Mouse (Mus musculus) left cerebral cortex, postnatal 14 days (tissue): ENCODE results near the gene Cyp4f17. TPM values are rescaled to one million over a fixed set of nuclear protein-coding genes. Genes with fewer than 3 reads are reported as not detected.
"Not testable (repeated sequence)": the region's sequence is repeated elsewhere in the genome, so short reads cannot be mapped to it uniquely, and the experiment has no call there.

ENCODE experiments used
- DNase-seq, 2 experiments: peaks; one replicate each; pipeline ENCODE4 v3.0.0; 2021 to 2022; ENCODE audit warnings: low spot score in 2 of 2, mixed read lengths in 1 of 2
- intact Hi-C: fragments of 180-260 bp; cut with DNase I; formaldehyde crosslinking; loops from one replicate; pipeline ENCODE4 v1.15.1; 2025
- long read RNA-seq, 2 experiments: library from polyadenylated mRNA; stranded (forward); transcript quantifications; one replicate each; pipeline ENCODE4 v2.0.0; 2021
- total RNA-seq, 2 experiments: library from RNA; stranded (reverse); gene quantifications; 2 replicates each; pipeline ENCODE4 v1.2.3; 2021

Cyp4f17 gene
- total RNA-seq, result 1 to 10 TPM; 3.7 to 3.8 TPM
- long read RNA-seq, experiment 1, partial matches to known transcripts, result 1 of 4 reads
- long read RNA-seq, experiment 1, other reads (novel, unspliced or antisense), result 2 of 4 reads
- long read RNA-seq, experiment 2, partial matches to known transcripts, result 0 of 3 reads
- long read RNA-seq, experiment 2, other reads (novel, unspliced or antisense), result 0 of 3 reads

DNA sequence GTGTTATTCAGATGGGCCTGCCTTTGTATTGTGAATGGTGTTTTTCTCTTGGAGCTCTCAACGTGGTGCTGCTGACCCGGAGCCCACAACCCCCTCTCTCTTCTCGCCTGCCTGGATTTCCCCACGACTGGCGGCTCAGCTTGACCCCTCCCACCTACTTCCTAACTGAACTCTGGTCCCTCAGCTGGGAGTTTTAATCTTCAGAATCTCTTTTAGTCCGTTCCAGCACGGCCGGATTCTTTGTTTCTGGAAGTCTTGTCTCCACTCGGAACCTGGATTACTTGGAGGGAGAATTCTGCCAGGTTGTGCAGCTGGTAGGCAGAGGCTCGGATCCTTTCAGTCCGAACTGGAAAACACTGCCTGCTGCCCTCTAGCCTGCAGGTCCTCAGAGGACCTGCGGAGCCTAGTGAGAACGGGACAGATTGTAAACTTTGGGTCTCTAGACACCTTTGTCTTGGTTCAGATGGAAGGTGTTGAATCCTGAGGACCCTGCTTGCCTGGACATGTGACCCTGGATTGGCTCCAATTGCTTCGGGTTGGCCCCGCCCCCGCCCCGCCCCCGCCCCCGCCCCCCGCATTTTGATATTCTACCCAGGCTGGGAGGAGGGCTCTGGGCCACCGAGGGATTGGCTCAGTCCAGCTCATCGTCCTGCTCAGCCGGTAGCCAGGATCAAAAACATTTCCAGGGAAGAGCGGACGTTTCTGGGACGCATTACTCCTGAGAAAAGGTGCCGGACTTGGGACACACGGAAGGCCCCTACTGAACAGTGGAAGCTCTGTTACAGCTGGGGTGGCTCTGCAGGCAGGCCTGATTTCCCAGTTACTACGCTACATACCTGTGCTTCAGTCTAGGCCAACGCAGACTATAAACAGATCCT, at the start of gene Cyp4f17:
Gene Cyp4f17 (plus strand): TSS at position 200 of the 878 bp plus-strand sequence.
- intact Hi-C loops, result no loop called here
- DNase-seq, result no peak

GRCm38 (mm10) chr17:32468494-32468893, 37.4 kb upstream of the Cyp4f17 start:
- DNase-seq, result no peak
- intact Hi-C loops, result no loop called here

DNA sequence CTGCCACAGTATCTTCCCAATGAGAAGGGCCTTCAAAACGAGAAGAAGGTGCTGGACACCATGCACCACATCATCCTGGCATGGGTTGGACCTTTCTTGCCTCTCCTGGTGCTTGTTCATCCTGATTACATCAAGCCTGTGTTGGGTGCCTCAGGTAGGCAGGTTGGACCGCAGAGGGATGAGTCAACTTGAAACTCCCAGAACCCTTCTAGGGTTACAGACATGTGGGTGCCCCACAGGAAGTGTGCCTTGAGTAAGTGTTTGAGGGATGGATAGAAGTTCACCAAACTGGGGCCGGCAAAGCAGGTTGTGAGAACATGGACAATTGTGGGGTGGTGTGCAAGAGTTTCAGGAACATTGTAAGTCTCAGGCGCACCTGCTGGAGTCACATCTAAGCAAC, 35.1 kb upstream of the Cyp4f17 start:
- intact Hi-C loops, result no loop called here
- DNase-seq, result no peak

DNA sequence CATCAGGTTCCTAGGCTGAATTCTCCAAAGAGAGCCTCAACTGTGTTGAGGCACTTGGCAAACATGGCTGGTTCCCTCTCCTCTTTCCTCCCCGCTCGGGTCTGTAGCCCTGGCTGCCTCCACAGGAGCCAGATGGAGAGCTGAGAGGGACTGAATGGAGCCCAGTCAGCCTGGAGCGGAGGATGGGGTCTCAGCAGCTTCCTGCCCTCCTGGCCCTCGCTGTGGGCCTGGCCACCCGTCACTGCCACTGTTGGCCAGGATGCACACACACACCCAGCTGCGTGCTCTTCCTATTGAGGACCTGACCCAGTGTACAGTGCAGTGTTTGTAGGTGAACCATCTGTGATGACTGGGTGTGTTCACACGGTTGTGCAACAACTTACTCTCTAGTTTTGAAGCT, 33.7 kb upstream of the Cyp4f17 start:
- DNase-seq, result no peak
- intact Hi-C loops, result no loop called here

DNA sequence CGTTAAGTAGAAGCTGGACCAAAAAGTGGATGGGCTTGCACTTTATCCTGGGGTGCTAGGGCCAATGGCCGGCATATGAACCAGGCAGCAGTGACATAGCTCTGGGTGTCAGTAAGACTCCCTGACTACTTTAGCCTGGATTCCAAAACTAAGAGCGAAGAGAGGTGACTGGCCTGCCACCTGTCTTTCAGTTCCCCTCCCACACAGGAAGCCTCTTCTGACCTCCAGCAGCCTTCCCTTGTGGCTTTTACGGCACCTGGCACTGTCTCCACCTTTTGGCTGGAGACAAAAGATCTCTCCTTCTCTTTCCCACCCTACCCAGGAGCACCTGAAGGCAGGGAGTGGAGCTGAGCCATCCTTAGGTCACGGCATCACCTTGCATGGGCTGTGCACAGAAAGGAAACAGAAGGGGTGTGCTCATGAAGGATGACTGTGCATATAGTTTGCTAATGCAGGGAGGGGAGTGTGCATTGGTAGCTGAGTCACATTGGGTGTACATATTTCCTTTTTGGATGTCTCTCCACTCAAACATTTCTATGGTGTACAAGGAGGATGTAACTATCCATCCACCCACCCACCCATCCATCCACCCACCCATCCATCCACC, 30.8 kb upstream of the Cyp4f17 start:
- intact Hi-C loops, result no loop called here

GRCm38 (mm10) chr17:32477204-32477603, 28.6 kb upstream of the Cyp4f17 start:
- intact Hi-C loops, result no loop called here
- DNase-seq, result no peak

More for the DNA sequence above, 30.8 kb upstream of the Cyp4f17 start:
- DNase-seq, result no peak

DNA sequence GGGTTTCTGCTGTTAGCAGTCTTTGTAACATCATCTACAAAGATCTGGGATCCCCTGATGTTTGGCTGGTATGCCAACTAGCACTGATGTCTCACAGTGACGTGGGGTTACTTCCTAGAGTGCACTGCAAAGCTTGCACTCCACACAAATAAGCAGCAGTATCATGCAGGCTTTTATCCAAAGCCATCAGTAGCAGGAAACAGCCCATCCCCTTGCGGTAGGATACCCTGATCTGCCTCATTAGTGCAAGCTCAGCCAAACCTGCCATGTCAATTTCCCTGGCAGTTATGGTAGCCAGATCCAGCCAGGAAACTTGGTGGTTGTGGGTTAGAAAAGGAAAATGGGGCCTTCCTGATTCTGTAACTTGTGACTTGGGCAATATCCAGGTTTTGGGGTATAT, 27.1 kb upstream of the Cyp4f17 start:
- intact Hi-C loops, result no loop called here
- DNase-seq, result no peak

- intact Hi-C loops, result no loop called here
- DNase-seq, result peak in 1 of 2 experiments; percentile 42
These were observed 26.0 kb upstream of the Cyp4f17 start for GRCm38 (mm10) chr17:32479554-32480506.

- intact Hi-C loops, result no loop called here
- no peak for DNase-seq
These were observed 24.1 kb upstream of the Cyp4f17 start for GRCm38 (mm10) chr17:32481766-32482165.

GRCm38 (mm10) chr17:32483200-32483599, 22.6 kb upstream of the Cyp4f17 start:
- DNase-seq, result peak; percentile 54 to 60
- intact Hi-C loops, result no loop called here

- DNase-seq, result no peak
- intact Hi-C loops, result loop anchor here (5.0 kb wide), 1 partner anchor 105 kb away; the partner anchor contains the start of gene Wiz
These were observed 13.4 kb upstream of the Cyp4f17 start for GRCm38 (mm10) chr17:32492349-32492980.

- intact Hi-C loops, result loop anchor here (1.0 to 5.0 kb wide), 2 partner anchors 107 to 146 kb away; partner anchors contain the start of gene Wiz
- DNase-seq, result peak; percentile 83 to 84
These were observed 11.2 kb upstream of the Cyp4f17 start for GRCm38 (mm10) chr17:32494601-32495000.

DNA sequence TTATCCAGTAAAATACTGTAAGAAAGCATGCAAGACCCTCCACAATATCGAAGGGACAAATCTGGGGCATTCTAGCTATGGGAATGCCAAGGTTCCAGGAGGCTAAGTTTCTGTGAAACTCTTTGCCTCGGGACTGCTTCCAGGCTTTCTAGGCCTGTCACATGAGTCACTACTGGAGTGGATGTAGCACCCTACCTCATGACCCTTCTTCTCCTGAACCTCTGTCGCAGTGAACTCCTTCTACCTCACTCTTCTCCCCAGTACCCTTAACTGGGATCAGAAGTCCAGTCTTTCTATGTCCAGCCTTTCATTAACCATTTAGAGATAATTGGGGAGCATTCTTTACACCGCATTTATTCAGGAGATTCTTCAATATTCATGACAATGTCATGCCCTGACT, 5.3 kb upstream of the Cyp4f17 start:
- DNase-seq, intact Hi-C loops: not testable (repeated sequence)

DNA sequence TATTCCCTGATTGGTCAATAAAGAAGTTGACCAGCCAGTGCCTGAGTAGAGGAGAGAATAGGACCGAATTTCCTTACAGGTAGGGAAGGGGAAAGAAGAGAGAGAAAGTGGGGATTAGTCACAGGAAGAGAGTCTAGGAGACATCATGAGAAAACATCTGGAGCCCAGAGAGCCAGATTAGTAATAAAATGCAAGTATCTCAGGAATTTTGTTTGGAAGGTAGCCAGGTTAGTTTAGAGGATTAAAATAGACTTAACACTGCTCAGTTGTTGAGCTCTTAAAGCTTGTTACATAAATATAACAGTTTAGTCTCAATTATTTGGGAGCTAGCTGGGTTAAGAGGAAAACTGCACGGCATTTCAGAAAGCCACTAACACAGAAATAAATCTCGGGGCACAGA, 4.8 kb upstream of the Cyp4f17 start:
- no peak for DNase-seq
- intact Hi-C loops, result no loop called here

DNA sequence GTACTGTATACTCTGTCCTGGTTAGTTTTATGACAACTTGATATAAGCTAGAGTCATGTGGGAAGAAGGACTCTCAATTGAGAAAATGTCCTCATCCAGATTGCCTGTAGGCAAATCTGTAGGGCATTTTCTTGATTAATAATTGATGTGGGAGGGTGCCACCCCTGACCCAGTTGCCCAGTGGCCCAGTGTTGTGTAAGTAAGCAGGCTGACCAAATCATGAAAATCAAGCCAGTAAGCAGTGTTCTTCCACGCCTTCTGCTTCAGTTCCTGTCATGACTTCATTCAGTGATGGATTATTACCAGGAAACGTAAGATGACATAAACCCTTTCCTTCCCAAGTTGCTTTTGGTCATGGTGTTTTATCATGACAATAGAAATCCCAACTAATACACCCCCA, 2.7 kb upstream of the Cyp4f17 start:
- intact Hi-C loops, result no loop called here

GRCm38 (mm10) chr17:32506729-32507245, 937 bp downstream of the Cyp4f17 start:
- intact Hi-C loops, result no loop called here
- no peak for DNase-seq

More for the DNA sequence above, 2.7 kb upstream of the Cyp4f17 start:
- no peak for DNase-seq

DNA sequence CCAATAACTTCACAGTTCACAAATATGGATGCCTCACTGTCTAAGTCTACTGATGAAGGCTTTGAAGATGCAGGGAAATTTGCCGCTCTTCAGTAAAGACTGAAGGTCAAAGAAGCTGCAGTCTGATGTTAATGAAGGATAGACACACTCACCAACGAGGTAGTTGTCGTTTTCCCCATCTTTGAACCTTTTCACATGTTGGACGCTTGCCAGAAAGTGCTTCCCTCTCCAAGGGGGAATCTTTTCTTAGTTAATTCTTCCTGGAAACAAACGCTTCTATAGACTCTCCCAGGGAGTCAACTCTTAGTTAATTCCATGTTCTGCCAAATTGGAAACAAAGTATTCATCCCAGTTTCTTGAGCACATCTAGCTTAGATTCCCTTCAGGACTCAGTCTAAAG, 10.3 kb downstream of the Cyp4f17 start:
- intact Hi-C loops, result no loop called here
- no peak for DNase-seq

DNA sequence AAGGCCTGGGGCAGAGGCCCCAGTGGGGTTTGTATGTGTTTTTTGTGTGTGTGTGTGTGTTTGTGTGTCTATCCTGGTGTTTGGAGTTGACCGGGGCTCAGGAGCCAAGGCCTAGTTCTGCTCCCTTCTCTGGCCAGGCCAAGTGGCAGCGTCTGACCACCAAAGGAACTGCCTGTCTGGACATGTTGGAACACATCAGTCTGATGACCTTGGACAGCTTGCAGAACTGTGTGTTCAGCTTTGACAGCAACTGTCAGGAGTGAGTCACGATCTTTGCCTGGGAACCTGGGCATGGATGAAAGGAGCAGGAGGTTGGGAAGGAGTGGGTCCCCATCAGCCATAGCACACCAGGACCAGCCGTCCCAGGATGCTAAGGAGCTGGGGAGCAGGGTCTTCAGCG, 16.1 kb downstream of the Cyp4f17 start:
- intact Hi-C loops, result loop anchor here (10.0 kb wide), 1 partner anchor 163 kb away; the partner anchor contains the start of gene Cyp4f15
- no peak for DNase-seq
